ENCODE assay signal across 13 mouse cellular contexts in genomic region chr12:31218774-31219173, GRCm38 (mm10). TPM values are rescaled to one million over a fixed set of nuclear protein-coding genes. Genes with fewer than 3 reads are reported as not detected.
DNase-seq lines count a peak whose midpoint lies in the region; ATAC-seq and TF ChIP-seq lines count a peak whose summit lies in the region.
"Had no signal": no experiment of that assay in that cellular context is flagged by ENCODE, and none has a peak within 500 bp of the region (broad histone marks: within the 10 kb centered on the region; RNA-seq: fewer than 3 reads in every experiment).

No protein-coding gene starts in this region.

- H3K4me2 ChIP-seq in limb, embryonic 12.5 days = no peak overlapping the region
- no peak overlapping the region for H3K4me2 ChIP-seq in embryonic facial prominence, embryonic 12.5 days (replicated peaks)
- H3K4me2 ChIP-seq in kidney, postnatal 0 days (ENCODE audit: low read length) = no peak overlapping the region
- H3K4me2 ChIP-seq in stomach, embryonic 16.5 days (ENCODE audit: low read depth, low read length) = no peak overlapping the region
- H3K4me2 ChIP-seq: liver, embryonic 13.5 days; midbrain, embryonic 11.5 days had no signal

- 0 out of 2 replicates have a peak, but pooled peaks have one; percentile 40 for ATAC-seq in limb, embryonic 12.5 days (ENCODE audit: insufficient number of reproducible peaks, insufficient read depth, low FRiP score, low TSS enrichment, low read depth)
- ATAC-seq in embryonic facial prominence, embryonic 12.5 days (ENCODE audit: insufficient number of reproducible peaks, insufficient read depth, low FRiP score, low TSS enrichment) = peak; percentile 54; the same call in 1 of the 2 replicates
- no peak for ATAC-seq in kidney, postnatal 0 days (replicated peaks; ENCODE audit: low FRiP score, low read depth)
- peak; percentile 71 for ATAC-seq in stomach, embryonic 16.5 days (ENCODE audit: insufficient read depth, low FRiP score)

- H3K4me3 ChIP-seq in limb, embryonic 12.5 days (replicated peaks) = no peak overlapping the region
- no peak overlapping the region for H3K4me3 ChIP-seq in limb, embryonic 10.5 days
- no peak overlapping the region for H3K4me3 ChIP-seq in embryonic facial prominence, embryonic 12.5 days
- no peak overlapping the region for H3K4me3 ChIP-seq in kidney, postnatal 0 days (replicated peaks; ENCODE audit: low read depth, low read length)
- H3K4me3 ChIP-seq in stomach, embryonic 16.5 days (replicated peaks; ENCODE audit: low read length) = no peak overlapping the region
- H3K4me3 ChIP-seq: hindbrain, embryonic 10.5 days; liver, embryonic 13.5 days had no signal

- peaks cover 13% of the 10 kb centered on the region for H3K4me1 ChIP-seq in limb, embryonic 12.5 days (replicated peaks)
- H3K4me1 ChIP-seq in limb, embryonic 10.5 days = peaks cover 31% of the 10 kb centered on the region
- no peaks in the 10 kb centered on the region for H3K4me1 ChIP-seq in embryonic facial prominence, embryonic 12.5 days
- 0 out of 2 replicates have a peak, but pooled peaks cover 3% of the 10 kb centered on the region for H3K4me1 ChIP-seq in kidney, postnatal 0 days (replicated peaks; ENCODE audit: insufficient read depth, low read length)
- peaks cover 14% of the 10 kb centered on the region; the same call in 1 of the 2 replicates for H3K4me1 ChIP-seq in stomach, embryonic 16.5 days (ENCODE audit: control insufficient read depth, insufficient read depth, low read length)
- H3K4me1 ChIP-seq: liver, embryonic 13.5 days had no signal

- peak overlapping the region; percentile 37 for H3K27ac ChIP-seq in limb, embryonic 12.5 days
- H3K27ac ChIP-seq in limb, embryonic 10.5 days = no peak overlapping the region
- peak overlapping the region; percentile 74 for H3K27ac ChIP-seq in embryonic facial prominence, embryonic 12.5 days
- 0 out of 2 replicates have a peak overlapping the region, but pooled peaks have one; percentile 5 for H3K27ac ChIP-seq in kidney, postnatal 0 days
- peak overlapping the region; percentile 14; the same call in 1 of the 2 replicates for H3K27ac ChIP-seq in stomach, embryonic 16.5 days (ENCODE audit: low read length)
- H3K27ac ChIP-seq: hindbrain, embryonic 10.5 days; liver, embryonic 13.5 days had no signal

- H3K27me3 ChIP-seq in limb, embryonic 12.5 days = no peaks in the 10 kb centered on the region
- no peaks in the 10 kb centered on the region for H3K27me3 ChIP-seq in limb, embryonic 10.5 days (ENCODE audit: low read depth, poor library complexity, severe bottlenecking)
- no peaks in the 10 kb centered on the region for H3K27me3 ChIP-seq in embryonic facial prominence, embryonic 12.5 days
- H3K27me3 ChIP-seq in kidney, postnatal 0 days (ENCODE audit: insufficient read depth, low read length) = no peaks in the 10 kb centered on the region
- no peaks in the 10 kb centered on the region for H3K27me3 ChIP-seq in stomach, embryonic 16.5 days (ENCODE audit: control insufficient read depth, insufficient read depth, low read length)
- H3K27me3 ChIP-seq: liver, embryonic 13.5 days had no signal

- WGBS in limb, embryonic 12.5 days = 35% methylated on average over 3 of the region's 3 CpGs
- 61% methylated on average over 3 of the region's 3 CpGs for WGBS in limb, embryonic 10.5 days
- 17% methylated on average over 3 of the region's 3 CpGs for WGBS in embryonic facial prominence, embryonic 12.5 days
- 52% methylated on average over 3 of the region's 3 CpGs for WGBS in kidney, postnatal 0 days
- 39% methylated on average over 3 of the region's 3 CpGs for WGBS in stomach, embryonic 16.5 days

- DNase-seq in limb, embryonic 10.5 days (ENCODE audit: low spot score) = no peak
- peak; percentile 37 for DNase-seq in kidney, postnatal 0 days (ENCODE audit: low spot score)
- no peak for DNase-seq in embryo, embryonic 10 days (ENCODE audit: low spot score)
- no peak for DNase-seq in thymus, postnatal 25 days
- DNase-seq: cerebellum, postnatal 14 days; liver, embryonic 13.5 days; right cerebral cortex, postnatal 4 days had no signal

- no peaks in the 10 kb centered on the region for H3K36me3 ChIP-seq in limb, embryonic 12.5 days
- H3K36me3 ChIP-seq in limb, embryonic 10.5 days = no peaks in the 10 kb centered on the region
- no peaks in the 10 kb centered on the region for H3K36me3 ChIP-seq in embryonic facial prominence, embryonic 12.5 days
- no peaks in the 10 kb centered on the region for H3K36me3 ChIP-seq in kidney, postnatal 0 days (ENCODE audit: insufficient read depth, low read length)
- no peaks in the 10 kb centered on the region for H3K36me3 ChIP-seq in stomach, embryonic 16.5 days (ENCODE audit: control insufficient read depth, insufficient read depth, low read length)
- H3K36me3 ChIP-seq: hindbrain, embryonic 10.5 days; liver, embryonic 13.5 days had no signal

- H3K9ac ChIP-seq in limb, embryonic 12.5 days (replicated peaks) = no peak overlapping the region
- H3K9ac ChIP-seq in embryonic facial prominence, embryonic 12.5 days = no peak overlapping the region
- no peak overlapping the region for H3K9ac ChIP-seq in kidney, postnatal 0 days (ENCODE audit: low read depth, low read length)
- H3K9ac ChIP-seq in stomach, embryonic 16.5 days (ENCODE audit: low read length) = no peak overlapping the region
- H3K9ac ChIP-seq: liver, embryonic 13.5 days had no signal

- TF ChIP-seq CTCF in kidney, postnatal 0 days (IDR thresholded peaks at IDR 0.05; ENCODE audit: low read depth) = no peak

- no peaks in the 10 kb centered on the region for H3K9me3 ChIP-seq in limb, embryonic 12.5 days
- H3K9me3 ChIP-seq in limb, embryonic 10.5 days (replicated peaks) = no peaks in the 10 kb centered on the region
- no peaks in the 10 kb centered on the region for H3K9me3 ChIP-seq in embryonic facial prominence, embryonic 12.5 days
- H3K9me3 ChIP-seq in kidney, postnatal 0 days (replicated peaks; ENCODE audit: low read length) = no peaks in the 10 kb centered on the region
- no peaks in the 10 kb centered on the region for H3K9me3 ChIP-seq in stomach, embryonic 16.5 days (replicated peaks; ENCODE audit: control insufficient read depth, low read length)
- H3K9me3 ChIP-seq: hindbrain, embryonic 10.5 days; liver, embryonic 13.5 days had no signal

RNA-seq across cellular contexts. Expression of gene Gm6993, which starts 21.8 kb away (rescaled TPM):
- not detected in 2 replicates for polyA plus RNA-seq in limb, embryonic 12.5 days (2016; fragmentation: Nextera tagmentation; extraction: Ambion mirVana)
- not detected in 2 replicates for polyA plus RNA-seq in limb, embryonic 10.5 days (2016; fragmentation: Nextera tagmentation; extraction: Ambion mirVana)
- not detected in 2 replicates for polyA plus RNA-seq in embryonic facial prominence, embryonic 12.5 days (2016; fragmentation: Nextera tagmentation; extraction: Ambion mirVana)
- not detected in 2 replicates for polyA plus RNA-seq in kidney, postnatal 0 days (2015; fragmentation: Nextera tagmentation; extraction: Ambion mirVana)
- polyA plus RNA-seq in stomach, embryonic 16.5 days (2015; fragmentation: Nextera tagmentation; extraction: Ambion mirVana) = not detected in 2 replicates
- polyA plus RNA-seq: forebrain, embryonic 11.5 days; hindbrain, embryonic 10.5 days; liver, embryonic 13.5 days; midbrain, embryonic 11.5 days had no signal

RNA-seq across cellular contexts. Expression of gene Lamb1, which starts 46.3 kb away (rescaled TPM):
- 60.4 and 64.8 TPM in 2 replicates for polyA plus RNA-seq in limb, embryonic 12.5 days (2016; fragmentation: Nextera tagmentation; extraction: Ambion mirVana)
- 40.5 and 44.6 TPM in 2 replicates for polyA plus RNA-seq in limb, embryonic 10.5 days (2016; fragmentation: Nextera tagmentation; extraction: Ambion mirVana)
- 80.8 and 82.3 TPM in 2 replicates for polyA plus RNA-seq in embryonic facial prominence, embryonic 12.5 days (2016; fragmentation: Nextera tagmentation; extraction: Ambion mirVana)
- 115 and 128 TPM in 2 replicates for polyA plus RNA-seq in kidney, postnatal 0 days (2015; fragmentation: Nextera tagmentation; extraction: Ambion mirVana)
- polyA plus RNA-seq in stomach, embryonic 16.5 days (2015; fragmentation: Nextera tagmentation; extraction: Ambion mirVana) = 108 and 120 TPM in 2 replicates
